Mouse (Mus musculus): Measurements from ENCODE around the gene Ebi3.

Gene Ebi3

GRCm38 (mm10) chr17:56003000-56003399, 50.6 kb downstream of the Ebi3 start:
- no peak for DNase-seq (ENCODE audit: low spot score in 2 of 2)

- DNase-seq (ENCODE audit: low spot score in 2 of 2): no peak
These were observed 53.1 kb downstream of the Ebi3 start, which contains the start of the genes Stap2 and Mpnd for GRCm38 (mm10) chr17:56005415-56006061. TSS of gene Stap2 (minus strand) at chr17:56005584. TSS of gene Mpnd (plus strand) at chr17:56005711.

All from cerebellum, postnatal 4 days (tissue).